Mouse (Mus musculus) spleen, postnatal 4 days (tissue): ENCODE measurements around the gene Cep89.

ENCODE experiments used
- DNase-seq, 2 experiments: peaks; one replicate each; pipeline ENCODE4 v3.0.0; 2022; ENCODE audit warnings: low spot score in 2 of 2

Gene Cep89

DNA sequence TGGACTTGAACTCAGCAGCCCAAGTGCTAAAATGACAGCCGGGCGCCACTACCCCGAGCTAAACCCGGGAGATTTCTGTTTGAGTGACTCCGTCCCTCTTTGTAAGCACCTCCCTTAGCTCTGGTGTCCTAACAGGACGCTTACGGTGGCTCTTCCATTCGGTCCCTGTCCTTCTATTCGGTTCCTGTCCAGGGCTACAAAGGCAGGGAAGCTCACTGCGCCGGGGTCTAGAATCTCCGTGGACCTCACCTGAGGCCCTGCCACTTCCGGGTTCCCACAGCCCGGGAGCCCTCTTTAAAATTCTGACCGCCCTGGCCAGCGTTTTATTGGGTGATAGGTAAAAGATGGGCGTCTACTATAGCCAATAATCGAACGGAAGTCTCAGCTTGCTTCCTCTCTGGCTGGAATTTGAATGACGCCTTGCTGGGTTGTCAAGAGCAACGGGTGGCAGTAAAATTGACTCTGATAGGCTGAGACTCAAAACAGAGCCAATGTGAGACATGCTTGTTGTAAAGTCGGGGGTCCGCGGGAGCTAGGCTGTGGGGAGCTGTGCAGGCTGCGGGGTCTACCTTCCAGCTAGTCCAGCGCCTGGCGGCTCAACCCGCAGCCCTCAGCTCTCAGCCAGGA is at the start of gene Cep89, which contains the start of gene Faap24:
Gene Cep89, plus strand, starts transcription at position 494 of the 627 bp plus-strand sequence.
Gene Faap24, minus strand, starts transcription at position 295 of the 627 bp plus-strand sequence.
- DNase-seq, result peak; percentile 88 to 90

DNA sequence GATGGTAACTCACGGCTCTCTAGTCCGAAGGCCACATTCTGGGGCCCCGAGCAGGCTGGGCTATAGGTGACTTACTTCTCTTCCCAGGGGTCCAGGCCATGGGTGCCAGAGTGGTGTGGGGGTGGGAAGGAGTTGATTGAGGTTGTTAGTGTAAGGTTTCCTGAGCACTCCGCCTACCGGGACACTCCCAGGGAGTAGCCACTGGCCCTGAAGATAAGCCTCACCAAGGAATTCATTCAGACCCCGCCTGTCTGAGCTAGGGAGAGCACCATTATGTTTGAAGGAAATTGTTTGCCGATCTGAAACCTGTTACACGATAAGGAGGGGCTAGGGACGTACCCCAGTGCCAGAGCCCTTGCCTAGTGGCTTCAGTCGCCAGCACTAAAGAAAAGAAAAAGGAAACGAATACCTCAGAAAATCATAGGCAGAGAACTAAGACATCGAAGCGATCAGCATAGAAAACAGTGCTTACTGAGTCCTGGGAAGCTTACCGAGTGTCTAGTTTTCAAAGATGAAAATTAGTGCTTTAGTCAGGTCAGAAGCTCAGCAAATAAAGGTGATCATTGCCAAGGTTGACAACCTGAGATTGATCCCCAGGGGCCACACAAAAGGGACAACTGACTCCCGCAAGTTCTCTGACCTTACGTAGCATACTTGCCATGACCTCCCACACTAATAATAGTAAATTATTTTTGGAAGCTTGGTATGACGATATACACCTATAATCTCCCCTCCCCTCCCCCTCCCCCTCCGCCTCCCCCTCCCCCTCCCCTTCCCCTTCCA is 48.7 kb upstream of the Cep89 start:
- DNase-seq, result no peak

DNA sequence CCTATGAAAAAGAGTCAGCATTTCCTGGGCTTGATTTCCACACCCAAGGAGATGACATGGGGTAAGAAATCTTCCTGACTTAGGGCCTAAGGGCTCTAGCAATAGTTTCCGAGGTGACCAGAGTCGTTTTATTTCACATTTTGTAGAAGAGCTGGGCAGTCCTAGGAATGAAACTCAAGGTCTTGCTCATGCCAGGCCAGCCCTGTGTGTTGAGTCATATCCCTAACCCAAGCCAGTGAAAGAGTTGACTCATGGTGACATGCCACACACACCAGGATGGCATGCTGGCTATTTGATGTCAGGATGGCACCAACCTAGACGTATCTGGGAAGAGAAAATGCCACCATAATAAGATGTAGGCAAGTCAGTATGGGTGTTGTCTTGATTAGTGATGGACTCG is 47.8 kb upstream of the Cep89 start:
- DNase-seq, result no peak

DNA sequence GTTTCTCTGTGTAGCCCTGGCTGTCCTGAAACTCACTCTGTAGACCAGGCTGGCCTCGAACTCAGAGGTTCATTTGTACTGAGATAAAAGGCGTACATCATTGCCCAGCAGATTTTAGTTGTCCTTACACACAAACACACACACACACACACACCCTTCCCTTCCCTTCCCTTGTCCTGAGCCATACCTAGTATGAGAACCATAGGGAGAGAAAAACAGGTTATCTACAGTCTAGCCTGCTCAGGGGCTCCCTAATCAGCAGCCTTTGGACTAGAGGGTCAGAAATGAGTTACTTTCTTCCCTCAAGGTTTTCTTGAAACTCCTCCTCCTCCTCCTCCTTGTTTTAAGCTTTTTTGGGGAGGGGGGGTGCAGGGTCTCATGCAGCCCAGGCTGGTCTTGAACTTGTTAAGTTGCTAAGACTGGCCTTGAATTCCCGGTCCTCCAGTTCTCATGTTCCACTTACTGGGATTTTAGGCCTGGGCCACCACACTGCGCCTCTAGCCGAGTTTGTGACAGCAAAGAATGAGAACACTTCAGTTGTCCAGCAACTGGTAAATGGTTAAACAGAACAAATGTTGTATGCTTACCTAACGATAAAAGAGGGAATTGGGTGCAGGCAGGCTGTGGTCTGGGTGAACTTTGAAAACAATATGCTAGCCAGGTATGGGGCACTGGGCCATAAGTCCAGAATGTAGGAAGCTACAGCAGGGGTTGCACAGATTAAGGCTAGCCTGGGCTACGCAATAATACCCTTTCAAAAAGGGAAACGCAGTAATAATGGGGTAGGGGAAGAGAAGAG is 46.8 kb upstream of the Cep89 start:
- no peak for DNase-seq

- no peak for DNase-seq
Observed at GRCm38 (mm10) chr7:35351155-35351554, 45.7 kb upstream of the Cep89 start.

GRCm38 (mm10) chr7:35353306-35353705 is 43.5 kb upstream of the Cep89 start:
- no peak for DNase-seq

DNA sequence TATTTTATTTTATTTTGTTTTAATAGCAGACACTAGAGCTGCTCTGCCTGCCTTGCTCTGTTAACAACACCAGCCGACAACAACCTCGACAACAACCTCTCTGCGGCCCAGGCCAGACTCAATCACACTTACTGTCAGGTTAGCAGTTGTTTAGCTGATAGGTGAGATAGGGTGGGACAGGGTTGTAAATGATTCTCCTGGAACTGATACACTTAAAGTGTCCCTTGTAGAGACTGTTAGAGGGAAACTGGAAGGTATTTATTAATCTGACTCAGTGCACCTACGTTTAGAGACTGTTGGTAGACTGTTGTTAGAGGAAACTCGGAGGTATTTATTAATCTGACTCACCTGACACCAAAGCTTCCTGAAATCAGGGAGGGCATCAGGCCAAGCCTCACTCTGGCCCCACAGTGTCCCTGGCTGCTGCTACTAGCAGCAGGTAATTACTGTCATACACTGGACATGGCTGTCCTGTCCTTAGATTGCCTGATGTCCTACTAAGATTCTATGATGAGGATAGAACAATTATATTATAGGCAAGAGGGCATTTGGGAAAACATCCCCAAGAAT is 41.4 kb upstream of the Cep89 start:
- no peak for DNase-seq

- no peak for DNase-seq
Observed at GRCm38 (mm10) chr7:35357621-35358020, 39.2 kb upstream of the Cep89 start.

DNA sequence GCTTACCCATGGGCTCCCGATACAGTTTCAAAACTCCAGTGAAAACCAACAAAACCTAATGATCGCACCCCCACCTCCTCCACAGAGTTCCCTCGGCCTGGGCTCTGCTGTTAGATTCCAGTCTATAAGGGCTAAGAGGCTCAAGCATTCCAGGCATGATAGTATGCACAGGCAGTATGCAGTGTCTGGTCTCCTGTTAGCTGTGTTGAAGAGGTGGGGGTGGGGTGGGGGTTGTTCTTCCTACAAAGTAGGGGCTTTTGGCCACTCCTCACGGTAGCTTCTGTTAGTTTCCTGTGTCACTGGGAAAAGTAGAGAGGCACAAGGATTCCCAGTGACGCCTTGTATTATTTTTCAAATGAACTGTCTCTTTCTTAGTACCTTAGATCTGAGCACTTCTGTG is 34.6 kb upstream of the Cep89 start:
- DNase-seq, result no peak

DNA sequence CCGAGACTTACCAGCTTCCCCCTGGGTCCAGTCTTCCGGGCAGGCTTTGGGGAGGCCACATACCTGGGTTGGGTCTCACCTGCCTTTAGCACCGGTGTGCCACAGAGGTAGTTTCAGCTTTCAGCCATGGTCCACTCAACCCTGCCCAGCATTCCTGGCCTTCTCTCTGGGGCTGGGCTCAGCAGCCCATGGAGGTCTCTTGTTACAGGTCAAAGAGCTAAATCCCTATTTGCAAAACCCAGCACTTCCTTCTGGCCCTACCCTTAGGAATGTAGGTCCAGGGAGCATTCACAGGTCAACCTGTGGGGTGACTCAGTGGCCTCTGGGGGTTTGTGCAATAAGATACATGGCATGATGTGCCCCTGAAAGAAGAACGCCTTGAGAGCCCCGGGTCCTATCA is 34.0 kb upstream of the Cep89 start:
- no peak for DNase-seq

DNA sequence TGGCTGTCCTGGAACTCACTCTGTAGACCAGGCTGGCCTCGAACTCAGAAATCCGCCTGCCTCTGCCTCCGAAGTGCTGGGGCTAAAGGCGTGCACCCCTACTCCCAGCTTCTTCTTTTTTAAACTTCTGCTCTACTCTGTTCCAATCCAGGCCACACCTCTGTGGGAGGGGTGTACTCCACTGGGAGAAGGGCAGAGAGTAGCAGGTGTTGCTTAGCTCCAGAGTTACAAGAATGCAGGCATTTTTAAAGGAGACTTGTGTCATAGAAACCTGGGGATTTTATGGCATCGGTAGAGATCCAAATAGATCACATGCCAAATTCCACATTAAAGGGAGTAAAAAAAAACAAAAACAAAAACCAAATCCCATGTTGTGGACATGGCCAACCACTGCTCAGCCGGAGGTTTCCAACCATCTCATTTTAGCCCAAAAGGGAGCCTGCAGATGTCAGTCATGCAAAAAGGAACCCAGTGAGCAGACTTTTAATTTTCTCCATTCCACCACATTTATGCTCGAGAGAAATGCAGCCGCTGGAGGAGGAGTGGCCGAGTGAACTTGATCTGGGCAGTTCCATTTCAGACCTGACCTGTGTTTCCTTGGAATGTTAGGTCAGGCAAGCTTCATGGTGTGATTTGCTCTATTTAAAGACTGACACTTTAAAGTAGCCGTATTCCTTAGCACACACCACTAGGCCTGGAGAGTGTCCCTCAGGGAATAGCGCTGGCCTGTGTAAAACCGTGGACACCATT is 31.5 kb upstream of the Cep89 start:
- DNase-seq, result no peak

DNA sequence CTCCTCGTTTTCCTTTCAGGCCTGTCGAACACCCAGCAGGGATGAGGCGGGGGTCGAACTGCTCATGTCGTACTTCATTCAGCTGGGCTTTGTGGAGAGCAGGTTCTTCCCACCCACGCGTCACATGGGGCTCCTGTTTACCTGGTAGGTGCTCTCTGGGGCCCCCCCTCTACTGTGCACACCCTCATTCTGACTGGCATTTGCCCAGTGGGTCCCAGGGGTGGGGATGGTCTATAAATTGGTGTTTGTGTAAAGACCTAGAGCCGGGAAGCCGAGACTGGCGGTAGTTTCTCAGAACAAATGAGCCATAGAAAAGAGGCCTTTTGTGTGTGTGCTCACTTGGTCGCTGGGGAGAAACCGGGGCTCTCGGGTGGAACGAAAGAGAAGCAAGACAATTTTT is 25.7 kb upstream of the Cep89 start:
- DNase-seq, result no peak

- no peak for DNase-seq
Observed at GRCm38 (mm10) chr7:35372483-35373017, 24.3 kb upstream of the Cep89 start.

- DNase-seq, result no peak
Observed at GRCm38 (mm10) chr7:35373146-35373989, 23.5 kb upstream of the Cep89 start.

GRCm38 (mm10) chr7:35374265-35374664 is 22.6 kb upstream of the Cep89 start:
- no peak for DNase-seq

DNA sequence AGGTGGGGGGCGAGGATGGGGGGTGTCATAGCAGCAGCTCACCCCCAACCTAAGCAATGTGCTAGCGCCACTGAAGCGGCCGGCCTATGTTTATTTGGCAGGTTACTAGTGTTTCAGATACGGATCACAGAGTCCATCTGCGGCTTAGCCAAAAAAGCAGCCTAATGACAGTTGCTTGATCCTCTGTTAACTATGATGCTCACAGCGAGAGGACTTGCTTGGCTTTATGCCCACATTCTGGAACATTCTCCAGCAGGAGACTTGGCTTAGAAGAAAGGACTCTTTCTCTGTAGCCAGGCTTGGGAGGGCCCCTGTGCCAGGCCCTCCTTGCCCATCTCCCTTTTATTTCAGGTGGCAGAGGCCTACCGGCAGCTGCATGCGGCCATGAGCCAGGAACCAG is 20.2 kb upstream of the Cep89 start:
- DNase-seq, result no peak

GRCm38 (mm10) chr7:35379492-35380119 is 17.2 kb upstream of the Cep89 start:
- no peak for DNase-seq

GRCm38 (mm10) chr7:35380351-35380750 is 16.5 kb upstream of the Cep89 start:
- DNase-seq, result no peak

- peak in 1 of 2 experiments; percentile 27 for DNase-seq
Observed at GRCm38 (mm10) chr7:35381861-35382260, 15.0 kb upstream of the Cep89 start.
